Mouse (Mus musculus) urinary bladder, postnatal 0 days (tissue): ENCODE results near the gene Rgl1. TPM values are rescaled to one million over a fixed set of nuclear protein-coding genes. Genes with fewer than 3 reads are reported as not detected.

Source experiments
- polyA plus RNA-seq: library from polyadenylated mRNA; unstranded; fragments of >200 nt; fragmentation: Nextera tagmentation; extraction: Ambion mirVana; gene quantifications from 2 replicates; pipeline ENCODE4 v1.2.1, GENCODE M21; 2015

Gene Rgl1
- 30.0 and 31.1 TPM in 2 replicates for polyA plus RNA-seq

GRCm38 (mm10) chr1:152766032-152766772 is at the start of gene Rgl1, which contains the start of gene Arpc5:
Gene Rgl1 (minus strand): TSS chr1:152766351.
Gene Arpc5 (plus strand): TSS chr1:152766542.

GRCm38 (mm10) chr1:152799897-152800296 is 33.7 kb upstream of the Rgl1 start, which contains the start of gene Ncf2:
Gene Ncf2 (plus strand): TSS chr1:152800194.

GRCm38 (mm10) chr1:152750312-152750965 is 15.7 kb downstream of the Rgl1 start, which contains the start of gene Apobec4:
Gene Apobec4 (plus strand): TSS chr1:152750551.

Other genes with a start within 250 kb of the Rgl1 start
- gene Apobec4, start 15.8 kb downstream of the Rgl1 start, polyA plus RNA-seq: not detected in 2 replicates
- gene Arpc5, start 191 bp upstream of the Rgl1 start, polyA plus RNA-seq: 259 and 270 TPM in 2 replicates
- 5.0 and 11.3 TPM in 2 replicates for gene Ncf2, start 33.8 kb upstream of the Rgl1 start, polyA plus RNA-seq
- gene Smg7, start 136.3 kb upstream of the Rgl1 start, polyA plus RNA-seq: 12.4 and 14.0 TPM in 2 replicates
- gene Nmnat2, start 188.6 kb upstream of the Rgl1 start, polyA plus RNA-seq: 2.0 and 2.7 TPM in 2 replicates